Mouse (Mus musculus) heart, postnatal 10 days (tissue): ENCODE data around the gene AU022252. TPM values are rescaled to one million over a fixed set of nuclear protein-coding genes. Genes with fewer than 3 reads are reported as not detected.

Experiments
- DNase-seq, 2 experiments: peaks; one replicate each; pipeline ENCODE4 v3.0.0; 2021
- intact Hi-C: fragments of 180-260 bp; cut with DNase I; formaldehyde crosslinking; loops from one replicate; pipeline ENCODE4 v1.15.1; 2025
- total RNA-seq, 2 experiments: library from RNA; stranded (reverse); gene quantifications; 2 replicates each; pipeline ENCODE4 v1.2.3; 2021

AU022252 gene
- total RNA-seq, 2 experiments from 2014 or later, result 13.8 to 18.2 TPM

GRCm38 (mm10) chr4:119192757-119193156 lies 39.8 kb downstream of the AU022252 start:
- intact Hi-C loops, result no loop called here

GRCm38 (mm10) chr4:119191273-119191672 lies 41.2 kb downstream of the AU022252 start:
- no peak for DNase-seq
- intact Hi-C loops, result no loop called here

More at GRCm38 (mm10) chr4:119192757-119193156, 39.8 kb downstream of the AU022252 start:
- DNase-seq, result no peak

GRCm38 (mm10) chr4:119190618-119191017 lies 41.9 kb downstream of the AU022252 start:
- intact Hi-C loops, result no loop called here
- no peak for DNase-seq

GRCm38 (mm10) chr4:119189864-119190263 lies 42.6 kb downstream of the AU022252 start, which contains the start of gene Ermap:
Gene Ermap (minus strand): TSS chr4:119190011.
- no peak for DNase-seq
- intact Hi-C loops, result no loop called here

GRCm38 (mm10) chr4:119189392-119189791 lies 43.1 kb downstream of the AU022252 start:
- intact Hi-C loops, result no loop called here

GRCm38 (mm10) chr4:119188060-119188785 lies 44.3 kb downstream of the AU022252 start:
- peak; percentile 19 to 25 for DNase-seq
- intact Hi-C loops, result no loop called here

More at GRCm38 (mm10) chr4:119189392-119189791, 43.1 kb downstream of the AU022252 start:
- DNase-seq, result no peak

GRCm38 (mm10) chr4:119185771-119186170 lies 46.7 kb downstream of the AU022252 start:
- DNase-seq, result no peak
- intact Hi-C loops, result no loop called here

GRCm38 (mm10) chr4:119183525-119183924 lies 49.0 kb downstream of the AU022252 start:
- no peak for DNase-seq
- intact Hi-C loops, result no loop called here

GRCm38 (mm10) chr4:119181456-119181855 lies 51.1 kb downstream of the AU022252 start:
- no peak for DNase-seq
- intact Hi-C loops, result no loop called here

- no peak for DNase-seq
- intact Hi-C loops, result no loop called here
These were observed 52.3 kb downstream of the AU022252 start for GRCm38 (mm10) chr4:119180133-119180707.

- DNase-seq, result peak; percentile 31 to 55
- intact Hi-C loops, result loop anchor here (2.0 kb wide), 1 partner anchor 54 kb away; the partner anchor contains the start of genes AU022252 and P3h1
These were observed 54.2 kb downstream of the AU022252 start for GRCm38 (mm10) chr4:119178331-119178730.

GRCm38 (mm10) chr4:119177702-119178101 lies 54.8 kb downstream of the AU022252 start:
- intact Hi-C loops, result loop anchor here (2.0 kb wide), 1 partner anchor 55 kb away; the partner anchor contains the start of genes AU022252 and P3h1
- DNase-seq, result peak in 1 of 2 experiments; percentile 31

GRCm38 (mm10) chr4:119173851-119174453 lies 58.6 kb downstream of the AU022252 start, which contains the start of gene Zfp691:
Gene Zfp691 (minus strand): TSS chr4:119174195.
- intact Hi-C loops, result loop anchor here (2.0 kb wide), 1 partner anchor 21 kb away; the partner anchor contains the start of gene Svbp
- peak; percentile 97 to 98 for DNase-seq

GRCm38 (mm10) chr4:119172919-119173650 lies 59.4 kb downstream of the AU022252 start:
- intact Hi-C loops, result no loop called here
- peak in 1 of 2 experiments; percentile 14 for DNase-seq

GRCm38 (mm10) chr4:119167663-119168062 lies 64.8 kb downstream of the AU022252 start:
- intact Hi-C loops, result loop anchor here (1.0 kb wide), 1 partner anchor 162 kb away; no protein-coding TSS in a partner anchor
- peak; percentile 86 to 93 for DNase-seq

GRCm38 (mm10) chr4:119167068-119167467 lies 65.4 kb downstream of the AU022252 start:
- DNase-seq, result no peak
- intact Hi-C loops, result loop anchor here (1.0 kb wide), 1 partner anchor 162 kb away; no protein-coding TSS in a partner anchor

GRCm38 (mm10) chr4:119165916-119166315 lies 66.6 kb downstream of the AU022252 start:
- intact Hi-C loops, result no loop called here
- no peak for DNase-seq

GRCm38 (mm10) chr4:119162990-119163389 lies 69.5 kb downstream of the AU022252 start:
- DNase-seq, result no peak
- intact Hi-C loops, result no loop called here

GRCm38 (mm10) chr4:119161358-119161757 lies 71.2 kb downstream of the AU022252 start:
- intact Hi-C loops, result no loop called here
- DNase-seq, result no peak

GRCm38 (mm10) chr4:119157891-119158290 lies 74.6 kb downstream of the AU022252 start:
- DNase-seq, result no peak
- intact Hi-C loops, result loop anchor here (2.0 kb wide), 1 partner anchor 47 kb away; no protein-coding TSS in a partner anchor
